Mouse (Mus musculus): Measurements from ENCODE around the gene Klk1b21. TPM values are rescaled to one million over a fixed set of nuclear protein-coding genes. Genes with fewer than 3 reads are reported as not detected.
"Not testable (repeated sequence)": the region's sequence is repeated elsewhere in the genome, so short reads cannot be mapped to it uniquely, and the experiment has no call there.

Gene Klk1b21
- not detected in 2 replicates for polyA plus RNA-seq (2012; rRNA removed)

DNA sequence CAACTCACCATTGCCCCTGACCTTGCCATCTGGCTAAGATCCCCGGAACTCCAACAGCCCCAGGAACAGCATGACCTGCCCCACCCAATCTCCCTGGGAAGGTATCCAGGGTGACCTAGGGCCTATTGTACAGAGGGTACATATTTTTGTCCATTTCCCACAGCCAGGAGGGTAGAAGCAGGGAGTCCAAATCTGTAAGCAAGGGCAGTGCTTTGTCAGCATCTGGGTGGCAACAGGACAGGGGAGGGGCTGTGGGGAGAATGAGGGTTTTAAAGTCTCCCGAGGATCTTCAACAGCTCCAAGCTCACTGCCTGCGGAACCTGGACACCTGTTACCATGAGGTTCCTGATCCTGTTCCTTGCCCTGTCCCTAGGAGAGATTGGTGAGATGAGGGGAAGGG is at the start of gene Klk1b21:
TSS of gene Klk1b21 (plus strand) at position 301 of the 400 bp plus-strand sequence.
- not testable (repeated sequence) for H3K4me1 ChIP-seq (ENCODE audit: control insufficient read depth, insufficient read depth, insufficient read length, low read length); H3K4me3 ChIP-seq (ENCODE audit: low read depth, low read length); H3K27me3 ChIP-seq (ENCODE audit: control insufficient read depth, insufficient read depth, low read length); H3K36me3 ChIP-seq (ENCODE audit: control insufficient read depth, insufficient read depth, low read length); H3K27ac ChIP-seq (ENCODE audit: insufficient read depth, low read depth, low read length)
- WGBS, result 42% methylated on average over 3 of the region's 3 CpGs

DNA sequence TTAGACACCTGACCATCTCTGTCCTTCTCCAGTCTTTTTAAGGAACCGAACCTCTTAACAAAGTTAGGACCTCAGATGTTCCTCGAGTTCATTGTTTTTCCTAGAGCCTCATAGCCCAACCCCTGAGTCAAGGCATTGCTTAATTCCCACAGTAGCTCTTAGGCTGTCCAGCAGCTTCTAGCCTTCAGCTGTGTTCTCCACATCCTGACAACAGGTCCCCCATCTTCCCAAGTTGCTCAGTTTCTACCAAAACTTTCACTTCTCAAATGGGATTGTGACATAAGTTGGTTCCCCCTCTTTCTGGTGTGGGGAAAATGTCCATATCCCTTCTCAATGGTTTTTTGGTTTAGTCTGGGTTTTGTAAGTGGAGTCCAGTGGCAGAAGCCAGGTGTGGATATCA is 30.0 kb upstream of the Klk1b21 start:
- Histone ChIP-seq H3K4me1 (ENCODE audit: control insufficient read depth, insufficient read depth, insufficient read length, low read length) (no peaks in the 10 kb centered on the region), H3K36me3 (ENCODE audit: control insufficient read depth, insufficient read depth, low read length) (no peaks in the 10 kb centered on the region), H3K27me3 (ENCODE audit: control insufficient read depth, insufficient read depth, low read length) (no peaks in the 10 kb centered on the region), H3K27ac (ENCODE audit: insufficient read depth, low read depth, low read length) (no peak overlapping the region), H3K4me3 (ENCODE audit: low read depth, low read length) (no peak overlapping the region)
- no peak for TF ChIP-seq CTCF (IDR thresholded peaks at IDR 0.05; ENCODE audit: extremely low read depth, insufficient read length, insufficient replicate concordance, low read depth, low read length)
- TF ChIP-seq POLR2A (IDR thresholded peaks at IDR 0.05; ENCODE audit: low read depth, low read length), result no peak
- 73% methylated on average over 2 of the region's 2 CpGs for WGBS

DNA sequence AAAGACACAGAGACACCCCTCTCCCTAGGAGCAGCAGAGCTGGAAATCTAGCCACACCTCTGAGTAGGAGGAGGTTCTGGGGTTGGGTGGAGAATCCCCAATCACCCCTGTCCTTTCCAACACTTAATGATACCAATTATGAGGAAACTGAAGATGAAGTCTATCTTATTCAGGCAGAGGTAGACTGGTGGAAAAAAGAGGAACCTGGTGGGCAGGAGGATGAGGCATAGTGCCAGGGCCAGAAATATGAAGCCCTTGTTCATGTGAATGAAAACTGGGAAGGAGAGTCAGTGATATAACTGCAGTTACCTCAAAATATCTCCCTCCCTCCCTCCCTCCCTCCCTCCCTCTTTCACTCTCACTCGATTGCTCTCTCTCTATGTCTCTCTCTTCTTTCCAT is 24.4 kb upstream of the Klk1b21 start:
- H3K27ac ChIP-seq (ENCODE audit: insufficient read depth, low read depth, low read length), result no peak overlapping the region
- H3K36me3 ChIP-seq (ENCODE audit: control insufficient read depth, insufficient read depth, low read length), result no peaks in the 10 kb centered on the region
- no peaks in the 10 kb centered on the region for H3K27me3 ChIP-seq (ENCODE audit: control insufficient read depth, insufficient read depth, low read length)
- 10% methylated on average over 1 of the region's 1 CpGs for WGBS
- TF ChIP-seq CTCF (IDR thresholded peaks at IDR 0.05; ENCODE audit: extremely low read depth, insufficient read length, insufficient replicate concordance, low read depth, low read length) (no peak), POLR2A (IDR thresholded peaks at IDR 0.05; ENCODE audit: low read depth, low read length) (no peak)
- no peaks in the 10 kb centered on the region for H3K4me1 ChIP-seq (ENCODE audit: control insufficient read depth, insufficient read depth, insufficient read length, low read length)
- H3K4me3 ChIP-seq (ENCODE audit: low read depth, low read length), result no peak overlapping the region

DNA sequence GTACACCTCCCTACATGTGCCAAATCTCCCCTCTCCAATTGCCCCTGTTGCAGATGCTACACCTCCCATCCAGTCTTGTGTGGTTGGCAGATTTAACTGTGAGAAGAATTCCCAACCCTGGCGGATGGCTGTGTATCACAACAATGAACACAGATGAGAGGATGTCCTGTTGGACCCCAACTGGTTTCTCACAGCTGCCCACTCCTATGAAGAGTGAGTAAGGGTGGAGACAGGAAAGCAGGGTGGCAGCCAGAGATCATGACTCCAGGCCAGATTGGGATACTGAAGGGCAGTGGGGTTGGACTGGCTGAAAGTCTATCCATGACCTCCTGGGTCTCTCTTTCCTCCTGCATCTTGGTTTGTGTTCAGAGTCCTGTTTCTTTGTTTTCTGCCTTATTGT is 6.0 kb upstream of the Klk1b21 start:
- Histone ChIP-seq H3K4me3 (ENCODE audit: low read depth, low read length) (no peak overlapping the region), H3K27me3 (ENCODE audit: control insufficient read depth, insufficient read depth, low read length) (no peaks in the 10 kb centered on the region), H3K36me3 (ENCODE audit: control insufficient read depth, insufficient read depth, low read length) (no peaks in the 10 kb centered on the region), H3K27ac (ENCODE audit: insufficient read depth, low read depth, low read length) (no peak overlapping the region), H3K4me1 (ENCODE audit: control insufficient read depth, insufficient read depth, insufficient read length, low read length) (no peaks in the 10 kb centered on the region)
- 93% methylated on average over 1 of the region's 1 CpGs for WGBS
- no peak for TF ChIP-seq POLR2A (IDR thresholded peaks at IDR 0.05; ENCODE audit: low read depth, low read length)
- TF ChIP-seq CTCF (IDR thresholded peaks at IDR 0.05; ENCODE audit: extremely low read depth, insufficient read length, insufficient replicate concordance, low read depth, low read length), result no peak

DNA sequence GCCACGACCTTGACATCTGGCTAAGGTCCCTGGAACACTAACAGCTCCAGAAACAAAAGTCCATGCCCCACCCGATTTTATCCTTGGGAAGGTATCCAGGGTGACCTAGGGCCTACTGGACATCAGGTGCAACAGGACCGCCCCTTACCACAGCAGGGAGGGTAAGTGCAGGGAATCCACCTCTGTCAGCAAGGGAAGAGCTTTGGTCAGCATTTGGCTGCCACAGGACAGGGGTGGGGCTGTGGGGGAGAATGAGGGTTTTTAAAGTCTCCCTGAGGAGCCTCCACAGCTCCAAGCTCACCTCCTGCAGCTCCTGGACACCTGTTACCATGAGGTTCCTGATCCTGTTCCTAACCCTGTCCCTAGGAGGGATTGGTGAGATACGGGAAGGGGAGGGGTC is 10.2 kb downstream of the Klk1b21 start, which contains the start of gene Klk1b22:
TSS of gene Klk1b22 (plus strand) at position 301 of the 400 bp plus-strand sequence.
- TF ChIP-seq POLR2A (IDR thresholded peaks at IDR 0.05; ENCODE audit: low read depth, low read length) (no peak), CTCF (IDR thresholded peaks at IDR 0.05; ENCODE audit: extremely low read depth, insufficient read length, insufficient replicate concordance, low read depth, low read length) (no peak)
- no peak within 1 kb of the TSS for H3K27ac ChIP-seq (ENCODE audit: insufficient read depth, low read depth, low read length)
- no peak within 1 kb of the TSS for H3K4me3 ChIP-seq (ENCODE audit: low read depth, low read length)
- no peaks in the 10 kb centered on the region for H3K36me3 ChIP-seq (ENCODE audit: control insufficient read depth, insufficient read depth, low read length)
- H3K27me3 ChIP-seq (ENCODE audit: control insufficient read depth, insufficient read depth, low read length), result no peaks in the 10 kb centered on the region
- WGBS, result 44% methylated on average over 4 of the region's 4 CpGs
- H3K4me1 ChIP-seq (ENCODE audit: control insufficient read depth, insufficient read depth, insufficient read length, low read length), result no peaks in the 10 kb centered on the region

DNA sequence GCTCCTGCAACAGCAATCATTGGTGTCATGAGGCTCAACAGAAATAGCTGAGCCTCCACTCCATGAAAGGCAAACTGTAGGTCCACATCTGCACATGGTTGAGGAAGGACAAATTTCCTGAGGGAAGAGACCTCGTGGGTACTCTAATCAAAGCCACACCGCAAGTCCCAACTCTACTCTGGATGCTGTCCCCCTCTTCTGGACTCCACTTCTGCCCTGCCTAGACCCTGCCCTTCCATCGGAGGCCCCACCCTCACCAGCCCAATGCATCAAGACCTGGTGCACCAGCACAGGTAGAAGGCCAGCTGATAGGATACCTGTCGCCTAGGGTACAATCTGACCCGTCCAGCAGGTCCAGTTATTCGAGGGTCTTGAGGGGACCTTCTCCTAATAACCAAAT is 21.3 kb downstream of the Klk1b21 start:
- H3K36me3 ChIP-seq (ENCODE audit: control insufficient read depth, insufficient read depth, low read length), result no peaks in the 10 kb centered on the region
- 94% methylated on average over 6 of the region's 6 CpGs for WGBS
- no peaks in the 10 kb centered on the region for H3K4me1 ChIP-seq (ENCODE audit: control insufficient read depth, insufficient read depth, insufficient read length, low read length)
- no peaks in the 10 kb centered on the region for H3K27me3 ChIP-seq (ENCODE audit: control insufficient read depth, insufficient read depth, low read length)
- H3K4me3 ChIP-seq (ENCODE audit: low read depth, low read length), result no peak overlapping the region
- H3K27ac ChIP-seq (ENCODE audit: insufficient read depth, low read depth, low read length), result no peak overlapping the region
- TF ChIP-seq POLR2A (IDR thresholded peaks at IDR 0.05; ENCODE audit: low read depth, low read length) (no peak), CTCF (IDR thresholded peaks at IDR 0.05; ENCODE audit: extremely low read depth, insufficient read length, insufficient replicate concordance, low read depth, low read length) (no peak)

DNA sequence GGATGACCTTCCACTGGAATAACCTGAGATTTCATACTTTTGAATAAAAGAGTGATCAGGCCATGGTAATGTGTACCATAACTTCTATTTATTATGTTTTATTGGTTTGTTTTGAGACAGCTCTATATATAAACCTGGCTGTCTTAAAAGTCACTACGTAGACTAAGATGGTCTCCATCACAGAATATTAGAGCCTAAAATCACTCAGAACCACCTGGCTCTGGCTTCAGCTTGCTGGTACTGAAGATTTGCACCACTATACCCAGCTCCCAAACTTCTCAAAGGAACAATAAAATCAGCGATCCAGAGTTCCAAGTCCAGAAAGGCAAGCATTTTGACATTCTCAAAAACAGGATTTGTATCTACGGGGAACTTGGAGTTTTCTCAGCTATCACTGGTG is 34.3 kb downstream of the Klk1b21 start, which contains the start of gene Klk1b16:
TSS of gene Klk1b16 (plus strand) at position 301 of the 400 bp plus-strand sequence.
- 88% methylated on average over 3 of the region's 3 CpGs for WGBS
- no peak for TF ChIP-seq CTCF (IDR thresholded peaks at IDR 0.05; ENCODE audit: extremely low read depth, insufficient read length, insufficient replicate concordance, low read depth, low read length)
- H3K4me1 ChIP-seq (ENCODE audit: control insufficient read depth, insufficient read depth, insufficient read length, low read length), result no peaks in the 10 kb centered on the region

More for the DNA sequence above, 34.3 kb downstream of the Klk1b21 start, which contains the start of gene Klk1b16:
- Histone ChIP-seq H3K36me3 (ENCODE audit: control insufficient read depth, insufficient read depth, low read length) (no peaks in the 10 kb centered on the region), H3K27ac (ENCODE audit: insufficient read depth, low read depth, low read length) (no peak within 1 kb of the TSS), H3K4me3 (ENCODE audit: low read depth, low read length) (no peak within 1 kb of the TSS), H3K27me3 (ENCODE audit: control insufficient read depth, insufficient read depth, low read length) (no peaks in the 10 kb centered on the region)

Other genes with a start within 250 kb of the Klk1b21 start
- not detected in 2 replicates for gene Klk4, start 221.2 kb upstream of the Klk1b21 start, polyA plus RNA-seq (2012; rRNA removed)
- gene Klk15, start 168.6 kb upstream of the Klk1b21 start, polyA plus RNA-seq (2012; rRNA removed), result not detected in 2 replicates
- gene Klk1b8, start 151.7 kb upstream of the Klk1b21 start, polyA plus RNA-seq (2012; rRNA removed), result 0.43 TPM in 1 of 2 replicates, not detected in the other
- not detected in 2 replicates for gene Klk1b1, start 135.6 kb upstream of the Klk1b21 start, polyA plus RNA-seq (2012; rRNA removed)
- not detected in 2 replicates for gene Klk1b9, start 126.3 kb upstream of the Klk1b21 start, polyA plus RNA-seq (2012; rRNA removed)
- gene Klk1b11, start 106.5 kb upstream of the Klk1b21 start, polyA plus RNA-seq (2012; rRNA removed), result 8.5 TPM in 1 of 2 replicates, not detected in the other
- gene Klk1b26, start 90.2 kb upstream of the Klk1b21 start, polyA plus RNA-seq (2012; rRNA removed), result 0.13 TPM in 1 of 2 replicates, not detected in the other
- gene Klk1b27, start 50.0 kb upstream of the Klk1b21 start, polyA plus RNA-seq (2012; rRNA removed), result 0.52 and 0.65 TPM in 2 replicates
- not detected in 2 replicates for gene Klk1b22, start 10.3 kb downstream of the Klk1b21 start, polyA plus RNA-seq (2012; rRNA removed)
- gene Klk1b16, start 34.4 kb downstream of the Klk1b21 start, polyA plus RNA-seq (2012; rRNA removed), result not detected in 2 replicates
- gene Klk1b24, start 85.9 kb downstream of the Klk1b21 start, polyA plus RNA-seq (2012; rRNA removed), result 1.9 TPM in 1 of 2 replicates, not detected in the other
- 0.19 and 4.6 TPM in 2 replicates for gene Klk1b3, start 95.9 kb downstream of the Klk1b21 start, polyA plus RNA-seq (2012; rRNA removed)
- gene Klk1b4, start 105.1 kb downstream of the Klk1b21 start, polyA plus RNA-seq (2012; rRNA removed), result 10.1 TPM in 1 of 2 replicates, not detected in the other
- 0.28 and 19.2 TPM in 2 replicates for gene Klk1b5, start 113.6 kb downstream of the Klk1b21 start, polyA plus RNA-seq (2012; rRNA removed)
- gene Klk1, start 123.0 kb downstream of the Klk1b21 start, polyA plus RNA-seq (2012; rRNA removed), result 153 and 2,676 TPM in 2 replicates
- not detected in 2 replicates for gene Gm36864, start 133.8 kb downstream of the Klk1b21 start, polyA plus RNA-seq (2012; rRNA removed)
- gene 1700028J19Rik, start 144.4 kb downstream of the Klk1b21 start, polyA plus RNA-seq (2012; rRNA removed), result 0.77 and 1.9 TPM in 2 replicates
- gene 2410002F23Rik, start 144.4 kb downstream of the Klk1b21 start, polyA plus RNA-seq (2012; rRNA removed), result 43.4 and 66.3 TPM in 2 replicates
- gene Acp4, start 155.1 kb downstream of the Klk1b21 start, polyA plus RNA-seq (2012; rRNA removed), result not detected in 2 replicates
- gene Gm15517, start 159.1 kb downstream of the Klk1b21 start, polyA plus RNA-seq (2012; rRNA removed), result not detected in 2 replicates
- gene Clec11a, start 204.6 kb downstream of the Klk1b21 start, polyA plus RNA-seq (2012; rRNA removed), result 0.82 and 1.3 TPM in 2 replicates
- 0.81 and 2.1 TPM in 2 replicates for gene Shank1, start 207.9 kb downstream of the Klk1b21 start, polyA plus RNA-seq (2012; rRNA removed)

All from small intestine, adult 2 months (tissue).